Mouse (Mus musculus) intestine, postnatal 0 days (tissue): ENCODE data around the gene Zfp74. TPM values are rescaled to one million over a fixed set of nuclear protein-coding genes. Genes with fewer than 3 reads are reported as not detected.

Experiments
- ATAC-seq: fragments of 200-750 bp; cut with Nextera tagmentation; 2 replicates; pipeline ENCODE4 v1.8.0; 2017; ENCODE audit warnings: mild to moderate bottlenecking, moderate TSS enrichment, moderate library complexity
- H3K27ac ChIP-seq: fragments of 300-500 bp; sonication (generic); 2 replicates; pipeline ENCODE4 v1.5.1; 2014; ENCODE audit warnings: mild to moderate bottlenecking, low read depth, low read length, moderate library complexity
- H3K27me3 ChIP-seq: fragments of 300-500 bp; sonication (generic); replicated peaks from 2 replicates; pipeline ENCODE4 v1.6.1; 2014; ENCODE audit warnings: low read length, mixed read lengths; ENCODE audit not compliant: control insufficient read depth, insufficient read depth
- H3K36me3 ChIP-seq: fragments of 300-500 bp; sonication (generic); 2 replicates; pipeline ENCODE4 v1.6.1; 2014; ENCODE audit warnings: mild to moderate bottlenecking, moderate library complexity; ENCODE audit not compliant: control insufficient read depth, insufficient read depth
- H3K4me1 ChIP-seq: fragments of 300-500 bp; sonication (generic); replicated peaks from 2 replicates; pipeline ENCODE4 v1.6.1; 2014; ENCODE audit warnings: antibody characterized with exemption, low read length, mixed read lengths; ENCODE audit not compliant: control insufficient read depth, insufficient read depth
- H3K4me2 ChIP-seq: fragments of 300-500 bp; sonication (generic); replicated peaks from 2 replicates; pipeline ENCODE4 v1.6.1; 2014; ENCODE audit warnings: low read depth, mild to moderate bottlenecking, moderate library complexity
- H3K4me3 ChIP-seq: fragments of 300-500 bp; sonication (generic); 2 replicates; pipeline ENCODE4 v1.5.1; 2014; ENCODE audit warnings: low read depth, low read length
- H3K9ac ChIP-seq: fragments of 300-500 bp; sonication (generic); 2 replicates; pipeline ENCODE4 v1.6.1; 2014; ENCODE audit warnings: mild to moderate bottlenecking, low read depth, low read length
- H3K9me3 ChIP-seq: fragments of 300-500 bp; sonication (generic); 2 replicates; pipeline ENCODE4 v1.6.1; 2016; ENCODE audit warnings: mixed run types; ENCODE audit not compliant: control insufficient read depth
- CTCF ChIP-seq: sonication (generic); IDR thresholded peaks from 2 replicates; pipeline ENCODE4 v1.5.1; 2016; ENCODE audit warnings: low read depth, mild to moderate bottlenecking, control low read depth, antibody characterized with exemption, moderate library complexity
- WGBS: fragments of 180-500 bp; shearing (Covaris S2); extraction: QIAGEN DNeasy Blood & Tissue Kit; methylation state at CpG from one replicate; pipeline ENCODE4 v1.1.7; 2014; 5-methylcytosine and 5-hydroxymethylcytosine counted together
- polyA plus RNA-seq: library from polyadenylated mRNA; unstranded; fragments of >200 nt; fragmentation: Nextera tagmentation; extraction: Ambion mirVana; gene quantifications from 2 replicates; pipeline ENCODE4 v1.2.1, GENCODE M21; 2015

The Zfp74 gene
- polyA plus RNA-seq, 1 experiment from 2014 or later: 2.6 TPM

DNA sequence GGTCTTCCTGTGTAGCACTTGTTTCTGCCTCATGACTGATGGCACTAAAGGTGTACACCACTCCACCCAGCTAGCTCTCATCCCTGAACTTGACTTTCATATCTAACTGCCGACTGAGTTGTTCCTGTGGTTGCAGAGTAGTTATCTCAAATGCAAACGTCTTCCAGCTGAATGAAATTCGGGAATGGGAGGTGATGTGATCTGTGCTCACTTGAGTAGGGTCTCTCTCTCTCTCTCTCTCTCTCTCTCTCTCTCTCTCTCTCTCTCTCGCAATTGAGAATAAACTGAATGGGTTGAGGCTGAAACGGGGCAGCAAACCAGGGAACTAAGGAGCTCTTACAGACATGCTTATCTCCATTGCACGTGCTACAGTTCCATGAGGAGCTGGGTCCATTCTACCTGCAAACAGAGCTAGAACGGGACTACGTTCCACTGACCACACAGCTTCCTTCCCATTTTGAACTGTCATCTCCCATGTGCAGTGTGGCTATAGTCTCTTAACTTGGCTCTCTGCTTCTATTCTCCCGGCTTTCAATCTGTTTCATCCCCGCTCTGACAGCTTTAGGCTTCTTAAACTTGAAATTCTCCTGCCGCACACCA is 4.3 kb upstream of the Zfp74 start:
- Histone ChIP-seq H3K9ac (no peak overlapping the region), H3K27me3 (no peaks in the 10 kb centered on the region), H3K4me2 (no peak overlapping the region), H3K4me3 (no peak overlapping the region), H3K36me3 (no peaks in the 10 kb centered on the region), H3K27ac (no peak overlapping the region), H3K4me1 (no peaks in the 10 kb centered on the region), H3K9me3 (no peaks in the 10 kb centered on the region)
- WGBS: 82% methylated on average over 11 of the region's 11 CpGs
- no peak for TF ChIP-seq CTCF
- no peak for ATAC-seq

DNA sequence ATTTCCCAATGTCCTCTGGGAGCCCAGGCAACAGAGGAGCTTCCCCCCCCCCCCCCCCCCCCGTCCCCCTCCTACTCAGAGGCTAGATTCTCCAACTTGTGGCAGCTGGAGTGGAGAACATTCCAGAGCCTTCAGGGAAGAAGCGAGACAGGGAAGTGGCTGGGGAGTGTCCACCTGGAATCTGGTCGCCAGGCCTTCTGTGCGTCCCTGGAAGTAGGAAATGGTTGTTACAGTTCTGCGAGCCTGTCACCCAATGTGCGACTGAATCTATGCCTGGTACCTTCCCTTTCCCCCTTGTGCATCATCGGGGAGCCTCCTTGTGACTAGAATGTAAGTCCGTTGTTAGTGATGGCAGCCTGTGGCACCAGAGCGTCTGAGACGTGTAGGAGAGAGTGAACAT is 2.4 kb upstream of the Zfp74 start:
- WGBS: 50% methylated on average over 10 of the region's 10 CpGs
- no peaks in the 10 kb centered on the region for H3K27me3 ChIP-seq
- no peak overlapping the region for H3K4me3 ChIP-seq
- no peak overlapping the region for H3K4me2 ChIP-seq
- H3K9me3 ChIP-seq: no peaks in the 10 kb centered on the region
- no peak overlapping the region for H3K27ac ChIP-seq
- no peak for ATAC-seq
- no peak overlapping the region for H3K9ac ChIP-seq
- H3K4me1 ChIP-seq: no peaks in the 10 kb centered on the region
- H3K36me3 ChIP-seq: no peaks in the 10 kb centered on the region
- TF ChIP-seq CTCF: no peak

DNA sequence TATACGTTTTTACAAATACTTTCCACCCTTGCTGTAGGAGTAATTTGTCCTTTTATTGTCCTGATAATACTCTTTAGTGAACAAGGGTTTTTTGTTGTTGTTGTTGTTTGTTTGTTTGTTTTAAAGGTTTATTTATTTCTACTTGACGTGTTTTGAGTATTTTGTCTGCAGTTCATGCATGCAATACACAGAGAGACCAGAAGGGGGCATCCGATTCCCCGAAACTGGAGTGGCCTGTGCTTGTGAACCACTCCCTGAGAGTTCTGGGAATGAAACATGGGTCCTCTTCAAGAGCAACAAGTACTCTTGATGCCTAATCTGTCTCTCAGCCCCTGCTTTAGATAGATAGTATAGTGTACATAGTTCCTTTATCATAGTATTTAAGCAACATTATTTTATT is 842 bp upstream of the Zfp74 start:
- no peaks in the 10 kb centered on the region for H3K27me3 ChIP-seq
- no peaks in the 10 kb centered on the region for H3K36me3 ChIP-seq
- H3K4me2 ChIP-seq: peak overlapping the region; percentile 82
- no peaks in the 10 kb centered on the region for H3K9me3 ChIP-seq
- H3K27ac ChIP-seq: no peak overlapping the region
- no peak overlapping the region for H3K9ac ChIP-seq
- H3K4me3 ChIP-seq: peak overlapping the region; percentile 77
- H3K4me1 ChIP-seq: no peaks in the 10 kb centered on the region
- TF ChIP-seq CTCF: peak; percentile 79
- ATAC-seq: no peak
- WGBS: 25% methylated on average over 4 of the region's 4 CpGs

DNA sequence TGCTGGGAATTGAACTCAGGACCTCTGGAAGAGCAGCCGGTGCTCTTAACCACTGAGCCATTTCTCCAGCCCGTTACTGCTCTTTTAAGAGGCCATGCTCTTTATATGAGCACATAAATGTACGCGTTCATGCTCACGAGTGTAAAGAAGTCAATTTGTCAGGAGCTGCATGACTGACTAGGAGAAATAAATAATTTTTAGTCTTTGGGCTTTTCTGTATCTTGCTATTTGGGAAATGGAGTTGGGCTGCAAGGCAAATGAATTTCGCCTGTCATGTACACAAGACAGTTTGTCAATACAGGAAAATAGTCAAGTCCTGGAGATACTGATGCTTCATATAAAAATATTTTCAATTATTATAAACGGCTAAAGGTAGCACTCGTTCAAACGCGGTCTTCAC is 803 bp downstream of the Zfp74 start:
- no peaks in the 10 kb centered on the region for H3K36me3 ChIP-seq
- no peaks in the 10 kb centered on the region for H3K9me3 ChIP-seq
- peak overlapping the region; percentile 82 for H3K4me2 ChIP-seq
- peak overlapping the region; percentile 77 for H3K4me3 ChIP-seq
- H3K27me3 ChIP-seq: no peaks in the 10 kb centered on the region
- peak overlapping the region; percentile 70 for H3K9ac ChIP-seq
- H3K4me1 ChIP-seq: no peaks in the 10 kb centered on the region
- 42% methylated on average over 10 of the region's 10 CpGs for WGBS
- ATAC-seq: no peak
- 0 out of 2 replicates have a peak, but pooled peaks have one; percentile 7 for TF ChIP-seq CTCF
- H3K27ac ChIP-seq: no peak overlapping the region

DNA sequence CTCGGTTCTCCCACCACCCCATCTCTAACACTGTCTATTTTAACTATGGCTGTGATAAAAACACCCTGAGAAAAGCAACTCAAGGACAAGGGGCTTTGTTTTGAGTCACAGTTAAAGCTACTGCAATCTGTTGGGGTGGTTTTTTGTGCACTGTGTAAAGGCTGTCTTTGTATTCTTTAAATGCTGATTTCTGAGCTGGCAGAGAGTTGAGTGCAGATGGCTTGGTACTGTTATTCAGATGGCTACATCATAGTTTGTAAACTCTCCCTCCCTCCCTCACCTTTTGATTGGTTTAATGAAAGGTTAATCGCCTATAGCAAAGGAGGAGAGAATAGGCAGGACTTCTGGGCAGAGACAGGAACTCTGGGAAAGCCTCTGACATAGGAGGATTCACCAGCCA is 9.7 kb downstream of the Zfp74 start:
- H3K9ac ChIP-seq: no peak overlapping the region
- no peak for TF ChIP-seq CTCF
- H3K4me1 ChIP-seq: no peaks in the 10 kb centered on the region
- H3K9me3 ChIP-seq: no peaks in the 10 kb centered on the region
- no peak overlapping the region for H3K4me3 ChIP-seq
- no peak overlapping the region for H3K27ac ChIP-seq
- peaks cover 6% of the 10 kb centered on the region; the same call in 1 of the 2 replicates for H3K36me3 ChIP-seq
- ATAC-seq: no peak
- H3K27me3 ChIP-seq: no peaks in the 10 kb centered on the region
- WGBS: 84% methylated on average over 2 of the region's 2 CpGs
- H3K4me2 ChIP-seq: no peak overlapping the region

- no peak for TF ChIP-seq CTCF
- H3K27ac ChIP-seq: no peak overlapping the region
- WGBS: 77% methylated on average over 2 of the region's 2 CpGs
- no peak for ATAC-seq
- no peaks in the 10 kb centered on the region for H3K27me3 ChIP-seq
- H3K4me3 ChIP-seq: no peak overlapping the region
- H3K9ac ChIP-seq: no peak overlapping the region
- H3K36me3 ChIP-seq: peaks cover 6% of the 10 kb centered on the region; the same call in 1 of the 2 replicates
- no peaks in the 10 kb centered on the region for H3K4me1 ChIP-seq
- no peak overlapping the region for H3K4me2 ChIP-seq
- H3K9me3 ChIP-seq: no peaks in the 10 kb centered on the region
Observed at GRCm38 (mm10) chr7:29943720-29944119, 10.2 kb downstream of the Zfp74 start.

GRCm38 (mm10) chr7:29942740-29943139 is 11.1 kb downstream of the Zfp74 start:
- no peaks in the 10 kb centered on the region for H3K4me1 ChIP-seq
- no peak overlapping the region for H3K4me3 ChIP-seq
- no peak overlapping the region for H3K27ac ChIP-seq
- no peak for TF ChIP-seq CTCF
- ATAC-seq: no peak
- no peak overlapping the region for H3K4me2 ChIP-seq
- H3K36me3 ChIP-seq: peaks cover 6% of the 10 kb centered on the region; the same call in 1 of the 2 replicates
- H3K27me3 ChIP-seq: no peaks in the 10 kb centered on the region
- H3K9me3 ChIP-seq: no peaks in the 10 kb centered on the region
- no peak overlapping the region for H3K9ac ChIP-seq
- 62% methylated on average over 2 of the region's 2 CpGs for WGBS
